11 mouse cellular contexts compared by ENCODE assay signal in genomic region chr11:16001953-16002352, GRCm38 (mm10).
"Had no signal": no experiment of that assay in that cellular context is flagged by ENCODE, and none has a peak within 500 bp of the region (broad histone marks: within the 10 kb centered on the region; RNA-seq: fewer than 3 reads in every experiment).

No protein-coding gene starts in this region.

- DNase-seq: retina, postnatal 1 day; right cerebral cortex, adult 18-20 months; right cerebral cortex, postnatal 14 days; right cerebral cortex, postnatal 4 days; spleen, adult 18-20 months; thymus, adult 18-20 months; thymus, adult 2 months; thymus, postnatal 14 days; thymus, postnatal 25 days; thymus, postnatal 36 days; thymus, postnatal 4 days had no signal
